Mouse (Mus musculus) G1E (cell line): Measurements from ENCODE around the gene Timm13. TPM values are rescaled to one million over a fixed set of nuclear protein-coding genes. Genes with fewer than 3 reads are reported as not detected.

ENCODE experiments used
- ATAC-seq: 2 replicates; pipeline ENCODE4 v1.8.0; 2016; ENCODE audit warnings: mild to moderate bottlenecking; ENCODE audit not compliant: insufficient number of reproducible peaks, poor library complexity, low FRiP score, severe bottlenecking; ENCODE audit errors: extremely low read depth
- DNase-seq: peaks from one replicate; pipeline ENCODE4 v3.0.0; 2012; ENCODE audit warnings: low spot score
- H3K27me3 ChIP-seq: 2 replicates; pipeline ENCODE4 v1.6.1; 2012; ENCODE audit warnings: mild to moderate bottlenecking, low read length, inconsistent platforms; ENCODE audit not compliant: insufficient read depth
- H3K36me3 ChIP-seq: replicated peaks from 2 replicates; pipeline ENCODE3; 2012; ENCODE audit warnings: mild to moderate bottlenecking, inconsistent platforms
- H3K4me1 ChIP-seq: 2 replicates; pipeline ENCODE4 v1.6.1; 2012; ENCODE audit warnings: low read depth, low read length, inconsistent platforms, mixed read lengths; ENCODE audit not compliant: insufficient read depth
- H3K4me3 ChIP-seq: 2 replicates; pipeline ENCODE4 v1.5.1; 2012; ENCODE audit warnings: low read depth, mild to moderate bottlenecking, inconsistent platforms, low read length, moderate library complexity, mixed read lengths
- H3K9me3 ChIP-seq: replicated peaks from 2 replicates; pipeline ENCODE4 v1.6.1; 2012; ENCODE audit warnings: inconsistent platforms
- CTCF ChIP-seq: IDR thresholded peaks from 2 replicates; pipeline ENCODE4 v1.5.1; 2012; ENCODE audit warnings: low read depth, low read length, inconsistent platforms, mixed read lengths
- GATA1 ChIP-seq: IDR thresholded peaks from 2 replicates; pipeline ENCODE4 v1.6.1; 2012; ENCODE audit warnings: borderline replicate concordance, low read length, inconsistent platforms, mixed read lengths
- GATA2 ChIP-seq: IDR thresholded peaks from 2 replicates; pipeline ENCODE4 v1.6.1; 2012; ENCODE audit warnings: low read depth, low read length, inconsistent platforms, borderline replicate concordance
- POLR2AphosphoS5 ChIP-seq: IDR thresholded peaks from 2 replicates; pipeline ENCODE4 v1.6.1; 2012; ENCODE audit warnings: low read depth, low read length, inconsistent platforms; ENCODE audit not compliant: insufficient replicate concordance
- TAL1 ChIP-seq: conservative IDR thresholded peaks from 2 replicates; pipeline ENCODE4 v1.6.1; 2012; ENCODE audit warnings: low read depth, low read length, inconsistent platforms, mixed read lengths
- polyA plus RNA-seq: library from polyadenylated mRNA; stranded (reverse); fragments of >175 nt; gene quantifications from 2 replicates; pipeline ENCODE4 v1.2.3, GENCODE M21; 2012
- total RNA-seq, 2 experiments: library from RNA; stranded (forward) in 1 of 2; stranded (reverse) in 1 of 2; fragments of 200-1000 nt in 1 of 2; fragments of >200 nt in 1 of 2; fragmentation: Nextera tagmentation in 1 of 2; gene quantifications; 2 replicates each; pipeline ENCODE4 v1.2.3; 2014 to 2017

Timm13 gene
- total and polyA plus RNA-seq, 3 experiments = 51.2 to 295 (median 70.4) TPM

- DNase-seq (no peak), ATAC-seq (no peak)
- no peak for TF ChIP-seq CTCF
- no peak for TF ChIP-seq TAL1
- TF ChIP-seq GATA2 = no peak
- TF ChIP-seq GATA1 = no peak
- no peak for TF ChIP-seq POLR2AphosphoS5
- Histone ChIP-seq H3K27me3 (peaks cover 54% of the 10 kb centered on the region), H3K4me3 (peak overlapping the region; percentile 77), H3K9me3 (no peaks in the 10 kb centered on the region), H3K4me1 (peaks cover 60% of the 10 kb centered on the region), H3K36me3 (no peaks in the 10 kb centered on the region)
Observed at GRCm38 (mm10) chr10:80930361-80931152, 29.8 kb upstream of the Timm13 start.

- Histone ChIP-seq H3K36me3 (no peaks in the 10 kb centered on the region), H3K4me1 (peaks cover 58% of the 10 kb centered on the region), H3K9me3 (no peaks in the 10 kb centered on the region), H3K27me3 (peaks cover 50% of the 10 kb centered on the region), H3K4me3 (peak within 1 kb of the TSS; percentile 77)
- ATAC-seq (peak; percentile 96), DNase-seq (peak; percentile 100)
- no peak for TF ChIP-seq GATA2
- TF ChIP-seq POLR2AphosphoS5 = peak; percentile 83; the same call in 1 of the 2 replicates
- TF ChIP-seq TAL1 = no peak
- no peak for TF ChIP-seq GATA1
- TF ChIP-seq CTCF = peak; percentile 0; the same call in 1 of the 2 replicates
Observed at GRCm38 (mm10) chr10:80929299-80930226, 28.8 kb upstream of the Timm13 start, which contains the start of gene Gadd45b. TSS of gene Gadd45b (plus strand) at chr10:80930073.

GRCm38 (mm10) chr10:80928586-80929298 lies 28.0 kb upstream of the Timm13 start:
- peaks cover 50% of the 10 kb centered on the region for H3K4me1 ChIP-seq
- peak; percentile 87 for DNase-seq

GRCm38 (mm10) chr10:80925472-80925871 lies 24.7 kb upstream of the Timm13 start:
- Histone ChIP-seq H3K4me1 (peaks cover 17% of the 10 kb centered on the region), H3K36me3 (no peaks in the 10 kb centered on the region), H3K27me3 (peaks cover 22% of the 10 kb centered on the region), H3K9me3 (no peaks in the 10 kb centered on the region), H3K4me3 (no peak overlapping the region)
- DNase-seq = no peak
- TF ChIP-seq CTCF (no peak), TAL1 (no peak), GATA1 (no peak), POLR2AphosphoS5 (no peak), GATA2 (no peak)
- ATAC-seq = no peak

More at GRCm38 (mm10) chr10:80928586-80929298, 28.0 kb upstream of the Timm13 start:
- ATAC-seq = no peak
- Histone ChIP-seq H3K27me3 (peaks cover 41% of the 10 kb centered on the region), H3K9me3 (no peaks in the 10 kb centered on the region), H3K36me3 (no peaks in the 10 kb centered on the region), H3K4me3 (peak overlapping the region; percentile 72)
- TF ChIP-seq CTCF (peak; percentile 5; the same call in 1 of the 2 replicates), TAL1 (no peak)

GRCm38 (mm10) chr10:80921923-80922322 lies 21.2 kb upstream of the Timm13 start:
- Histone ChIP-seq H3K4me3 (no peak overlapping the region), H3K9me3 (no peaks in the 10 kb centered on the region; the same call in 1 of the 2 replicates), H3K4me1 (peaks cover 8% of the 10 kb centered on the region; the same call in 1 of the 2 replicates), H3K36me3 (no peaks in the 10 kb centered on the region), H3K27me3 (peaks cover 49% of the 10 kb centered on the region)
- TF ChIP-seq TAL1 (no peak), CTCF (no peak), GATA2 (no peak), POLR2AphosphoS5 (no peak), GATA1 (no peak)
- DNase-seq = no peak
- ATAC-seq = no peak
